Mouse (Mus musculus) liver, postnatal 0 days (tissue): ENCODE data around the gene 1700028K03Rik. TPM values are rescaled to one million over a fixed set of nuclear protein-coding genes. Genes with fewer than 3 reads are reported as not detected.

ENCODE experiments used
- ATAC-seq: fragments of 200-750 bp; cut with Nextera tagmentation; 2 replicates; pipeline ENCODE4 v1.8.0; 2017; ENCODE audit warnings: mild to moderate bottlenecking, moderate library complexity
- DNase-seq: peaks from one replicate; pipeline ENCODE4 v3.0.0-alpha.2; 2016
- H3K27ac ChIP-seq: fragments of 300-500 bp; sonication (generic); 2 replicates; pipeline ENCODE4 v1.5.1; 2014; ENCODE audit warnings: antibody characterized with exemption, moderate library complexity, mild to moderate bottlenecking, low read depth
- H3K27me3 ChIP-seq: fragments of 300-500 bp; sonication (generic); 2 replicates; pipeline ENCODE4 v1.6.1; 2014; ENCODE audit warnings: low read length, control low read depth, mixed read lengths; ENCODE audit not compliant: insufficient read depth
- H3K36me3 ChIP-seq: fragments of 300-500 bp; sonication (generic); replicated peaks from 2 replicates; pipeline ENCODE4 v1.6.1; 2014; ENCODE audit warnings: mild to moderate bottlenecking, control low read depth, low read length, moderate library complexity, mixed read lengths; ENCODE audit not compliant: insufficient read depth
- H3K4me1 ChIP-seq: fragments of 300-500 bp; sonication (generic); 2 replicates; pipeline ENCODE4 v1.6.1; 2014; ENCODE audit warnings: antibody characterized with exemption, mild to moderate bottlenecking, control low read depth; ENCODE audit not compliant: insufficient read depth
- H3K4me2 ChIP-seq: fragments of 300-500 bp; sonication (generic); 2 replicates; pipeline ENCODE4 v1.6.1; 2014; ENCODE audit warnings: low read depth, mild to moderate bottlenecking, low read length, moderate library complexity, mixed read lengths
- H3K4me3 ChIP-seq: fragments of 300-500 bp; sonication (generic); 2 replicates; pipeline ENCODE4 v1.5.1; 2014; ENCODE audit warnings: low read depth, low read length
- H3K9ac ChIP-seq: fragments of 300-500 bp; sonication (generic); replicated peaks from 2 replicates; pipeline ENCODE4 v1.6.1; 2014; ENCODE audit warnings: mild to moderate bottlenecking, moderate library complexity
- H3K9me3 ChIP-seq: fragments of 300-500 bp; sonication (generic); 2 replicates; pipeline ENCODE4 v1.6.1; 2016; ENCODE audit warnings: mild to moderate bottlenecking, control low read depth, low read length, mixed read lengths
- CTCF ChIP-seq: sonication (generic); IDR thresholded peaks from 2 replicates; pipeline ENCODE4 v1.5.1; 2016; ENCODE audit warnings: antibody characterized with exemption, low read depth
- EP300 ChIP-seq: IDR thresholded peaks from 2 replicates; pipeline ENCODE4 v1.6.1; 2016; ENCODE audit warnings: antibody characterized with exemption, low read depth, mild to moderate bottlenecking
- WGBS: fragments of 180-500 bp; shearing (Covaris S2); extraction: QIAGEN DNeasy Blood & Tissue Kit; methylation state at CpG from one replicate; pipeline ENCODE4 v1.1.7; 2014; ENCODE audit not compliant: insufficient replicate concordance; 5-methylcytosine and 5-hydroxymethylcytosine counted together
- polyA plus RNA-seq: library from polyadenylated mRNA; unstranded; fragments of >200 nt; fragmentation: Nextera tagmentation; extraction: Ambion mirVana; gene quantifications from 2 replicates; pipeline ENCODE4 v1.2.1, GENCODE M21; 2015

Gene 1700028K03Rik
- 0.09 and 0.12 TPM in 2 replicates for polyA plus RNA-seq

DNA sequence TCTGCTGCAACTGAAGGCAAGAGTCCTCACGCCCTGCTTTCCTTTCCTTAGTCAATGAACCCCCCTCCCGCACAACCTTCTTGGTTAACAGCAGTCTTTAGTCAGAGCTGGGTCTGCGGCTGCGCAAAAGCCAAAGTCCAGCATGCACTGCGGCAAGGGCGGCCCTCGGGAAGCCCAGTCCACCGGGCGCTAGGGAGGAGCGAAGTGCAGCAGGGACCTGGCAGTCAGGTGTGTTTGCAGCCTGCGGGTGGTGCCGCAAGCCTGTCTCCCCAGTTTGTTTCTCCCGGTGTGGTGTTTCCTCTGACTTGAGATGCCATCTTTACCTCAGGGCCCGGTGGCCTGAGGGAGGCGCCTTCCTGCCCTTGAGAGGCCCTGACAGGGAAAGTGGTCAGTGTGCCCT lies at the start of gene 1700028K03Rik:
Gene 1700028K03Rik, plus strand, starts transcription at position 129 of the 400 bp plus-strand sequence.
- H3K4me3 ChIP-seq = no peak within 1 kb of the TSS
- no peaks in the 10 kb centered on the region for H3K9me3 ChIP-seq
- no peak within 1 kb of the TSS for H3K4me2 ChIP-seq
- no peaks in the 10 kb centered on the region for H3K4me1 ChIP-seq
- WGBS = 56% methylated on average over 15 of the region's 15 CpGs
- TF ChIP-seq CTCF (peak; percentile 13; the same call in 1 of the 2 replicates), EP300 (no peak)
- H3K9ac ChIP-seq = no peak within 1 kb of the TSS
- DNase-seq (peak; percentile 40), ATAC-seq (peak; percentile 33; the same call in 1 of the 2 replicates)
- H3K27ac ChIP-seq = no peak within 1 kb of the TSS
- no peaks in the 10 kb centered on the region for H3K36me3 ChIP-seq
- H3K27me3 ChIP-seq = no peaks in the 10 kb centered on the region

DNA sequence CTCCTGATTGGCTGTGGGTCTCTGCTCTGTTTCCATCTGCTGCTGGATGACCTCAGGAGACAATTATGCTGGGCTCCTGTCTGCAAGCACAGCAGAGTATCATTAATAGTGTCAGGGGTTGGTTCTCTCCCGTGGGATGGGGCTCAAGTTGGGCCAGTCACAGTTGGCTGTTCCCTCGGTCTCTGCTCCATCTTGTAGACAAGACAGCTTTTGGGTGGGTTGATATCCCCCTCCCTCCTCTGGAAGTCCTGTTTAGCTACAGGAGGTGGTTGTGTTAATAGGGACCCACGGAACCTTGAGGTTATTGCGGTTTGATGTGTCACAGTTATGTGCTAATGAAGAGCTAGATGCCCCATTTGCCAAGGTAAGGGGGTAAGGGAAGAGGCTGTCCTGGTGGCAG lies 45.5 kb upstream of the 1700028K03Rik start:
- Histone ChIP-seq H3K4me2 (no peak overlapping the region), H3K4me3 (no peak overlapping the region), H3K9ac (no peak overlapping the region), H3K36me3 (0 out of 2 replicates have a peak, but pooled peaks cover 2% of the 10 kb centered on the region), H3K9me3 (no peaks in the 10 kb centered on the region), H3K27me3 (no peaks in the 10 kb centered on the region), H3K4me1 (no peaks in the 10 kb centered on the region), H3K27ac (no peak overlapping the region)
- TF ChIP-seq CTCF = no peak
- no peak for TF ChIP-seq EP300
- WGBS = 59% methylated on average over 4 of the region's 4 CpGs
- DNase-seq (no peak), ATAC-seq (no peak)

DNA sequence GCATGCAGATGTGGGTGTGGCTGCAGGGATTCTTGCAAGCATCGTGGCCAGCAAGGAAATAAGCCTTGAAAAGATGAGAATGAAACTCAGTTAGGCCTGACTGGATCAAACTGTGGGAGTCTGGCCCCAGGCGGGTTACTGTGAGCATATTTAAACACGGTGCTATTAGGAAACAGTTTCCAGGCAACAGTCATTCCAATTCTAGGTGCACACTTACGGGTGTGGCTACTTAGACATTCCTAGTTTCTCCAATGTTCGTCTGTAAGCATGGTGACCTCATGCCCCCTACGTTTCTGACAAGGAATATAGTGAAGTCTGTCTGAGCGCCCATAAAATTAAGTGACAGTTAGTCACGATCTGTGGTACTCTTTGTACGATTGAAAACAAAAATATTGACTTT lies 43.5 kb upstream of the 1700028K03Rik start:
- no peaks in the 10 kb centered on the region for H3K27me3 ChIP-seq
- 0 out of 2 replicates have a peak, but pooled peaks cover 2% of the 10 kb centered on the region for H3K36me3 ChIP-seq
- ATAC-seq = no peak
- WGBS = 84% methylated on average over 9 of the region's 9 CpGs
- TF ChIP-seq EP300 = no peak
- TF ChIP-seq CTCF = no peak
- no peak overlapping the region for H3K27ac ChIP-seq
- peaks cover 2% of the 10 kb centered on the region; the same call in 1 of the 2 replicates for H3K9me3 ChIP-seq
- no peak overlapping the region for H3K4me2 ChIP-seq
- no peak overlapping the region for H3K9ac ChIP-seq
- H3K4me1 ChIP-seq = no peaks in the 10 kb centered on the region
- DNase-seq = no peak
- no peak overlapping the region for H3K4me3 ChIP-seq

DNA sequence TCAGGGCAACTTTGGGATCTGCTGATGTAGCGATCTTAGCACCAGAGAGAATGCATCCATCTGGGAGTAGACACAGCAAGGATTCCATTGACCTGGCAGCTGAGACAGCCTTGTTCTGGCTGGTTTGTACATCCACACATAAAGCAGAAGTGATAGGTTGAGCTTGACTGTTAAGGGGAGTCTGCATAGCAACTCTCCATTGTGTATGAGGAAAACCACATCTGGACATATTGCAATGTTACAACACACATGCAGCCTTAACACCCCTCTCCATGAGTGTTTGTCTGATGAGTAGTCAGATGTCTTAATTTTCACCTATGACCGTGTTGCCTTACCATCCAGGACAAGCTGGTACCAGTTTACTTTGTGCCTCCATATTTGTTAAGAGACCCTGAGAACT lies 42.0 kb upstream of the 1700028K03Rik start:
- Histone ChIP-seq H3K36me3 (0 out of 2 replicates have a peak, but pooled peaks cover 2% of the 10 kb centered on the region), H3K4me1 (no peaks in the 10 kb centered on the region), H3K4me3 (no peak overlapping the region), H3K27me3 (no peaks in the 10 kb centered on the region), H3K4me2 (no peak overlapping the region), H3K9ac (no peak overlapping the region), H3K27ac (no peak overlapping the region), H3K9me3 (peaks cover 2% of the 10 kb centered on the region; the same call in 1 of the 2 replicates)
- no peak for TF ChIP-seq CTCF
- no peak for TF ChIP-seq EP300
- ATAC-seq = no peak
- DNase-seq = no peak
- 82% methylated on average over 2 of the region's 2 CpGs for WGBS

DNA sequence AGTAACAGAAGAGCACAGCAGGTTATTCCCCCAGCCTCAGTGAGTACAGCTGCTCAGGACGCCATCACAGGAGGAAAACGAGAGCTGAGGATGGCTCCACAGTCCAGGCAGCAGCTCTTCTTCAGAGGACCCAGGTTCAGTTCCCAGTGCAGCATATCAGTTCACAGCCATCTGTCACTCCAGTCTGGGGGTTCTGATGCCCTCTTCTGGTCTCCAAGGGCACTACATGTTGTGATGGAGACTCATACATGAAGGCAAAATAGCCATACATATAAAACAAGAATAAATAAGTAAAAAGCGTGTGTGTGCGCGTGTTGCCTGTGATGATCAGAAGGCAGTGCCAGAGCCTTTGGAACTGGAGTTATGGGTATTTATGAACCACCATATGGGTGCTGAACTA lies 39.8 kb upstream of the 1700028K03Rik start:
- Histone ChIP-seq H3K27ac (no peak overlapping the region), H3K4me1 (no peaks in the 10 kb centered on the region), H3K27me3 (no peaks in the 10 kb centered on the region), H3K36me3 (0 out of 2 replicates have a peak, but pooled peaks cover 2% of the 10 kb centered on the region), H3K9me3 (peaks cover 2% of the 10 kb centered on the region; the same call in 1 of the 2 replicates), H3K9ac (no peak overlapping the region), H3K4me3 (no peak overlapping the region), H3K4me2 (no peak overlapping the region)
- 92% methylated on average over 5 of the region's 5 CpGs for WGBS
- ATAC-seq (no peak), DNase-seq (no peak)
- no peak for TF ChIP-seq EP300
- TF ChIP-seq CTCF = peak; percentile 47

DNA sequence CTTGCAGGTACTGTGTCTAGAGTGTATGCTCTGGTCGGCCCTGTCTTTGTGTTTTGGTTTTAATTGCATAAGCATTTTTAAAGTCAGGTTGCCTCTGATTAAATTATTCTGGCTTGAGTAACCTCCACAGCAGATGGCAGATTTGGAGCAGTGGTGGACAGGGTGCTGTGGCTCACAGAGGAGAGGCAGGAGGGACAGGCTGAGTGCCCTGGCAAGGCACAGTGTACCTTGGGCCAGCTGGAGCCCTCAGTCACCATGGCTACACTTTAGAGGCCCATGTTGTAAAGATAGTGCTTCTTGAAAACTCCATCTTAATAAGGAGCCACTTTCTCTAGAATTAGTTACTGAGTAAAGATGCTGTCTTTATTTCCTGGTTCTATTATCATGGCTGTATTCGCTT lies 38.5 kb upstream of the 1700028K03Rik start:
- H3K4me2 ChIP-seq = no peak overlapping the region
- no peak overlapping the region for H3K4me3 ChIP-seq
- ATAC-seq (no peak), DNase-seq (no peak)
- 0 out of 2 replicates have a peak, but pooled peaks cover 2% of the 10 kb centered on the region for H3K36me3 ChIP-seq
- no peak overlapping the region for H3K9ac ChIP-seq
- 85% methylated on average over 2 of the region's 2 CpGs for WGBS
- TF ChIP-seq CTCF (no peak), EP300 (no peak)
- no peaks in the 10 kb centered on the region for H3K27me3 ChIP-seq
- H3K27ac ChIP-seq = no peak overlapping the region
- H3K4me1 ChIP-seq = no peaks in the 10 kb centered on the region
- peaks cover 2% of the 10 kb centered on the region; the same call in 1 of the 2 replicates for H3K9me3 ChIP-seq
